Mouse (Mus musculus) neural tube, postnatal 0 days (tissue): ENCODE measurements around the gene Smyd1. TPM values are rescaled to one million over a fixed set of nuclear protein-coding genes. Genes with fewer than 3 reads are reported as not detected.

ENCODE experiments used
- microRNA-seq: library from miRNA; unstranded; fragments of <30 nt; microRNA quantifications from one replicate; pipeline ENCODE4, GENCODE M21; 2016
- polyA plus RNA-seq: library from polyadenylated mRNA; unstranded; fragments of >200 nt; fragmentation: Nextera tagmentation; extraction: Ambion mirVana; gene quantifications from 2 replicates; pipeline ENCODE4 v1.2.1, GENCODE M21; 2015

The Smyd1 gene
- polyA plus RNA-seq = 0.22 and 0.27 TPM in 2 replicates

DNA sequence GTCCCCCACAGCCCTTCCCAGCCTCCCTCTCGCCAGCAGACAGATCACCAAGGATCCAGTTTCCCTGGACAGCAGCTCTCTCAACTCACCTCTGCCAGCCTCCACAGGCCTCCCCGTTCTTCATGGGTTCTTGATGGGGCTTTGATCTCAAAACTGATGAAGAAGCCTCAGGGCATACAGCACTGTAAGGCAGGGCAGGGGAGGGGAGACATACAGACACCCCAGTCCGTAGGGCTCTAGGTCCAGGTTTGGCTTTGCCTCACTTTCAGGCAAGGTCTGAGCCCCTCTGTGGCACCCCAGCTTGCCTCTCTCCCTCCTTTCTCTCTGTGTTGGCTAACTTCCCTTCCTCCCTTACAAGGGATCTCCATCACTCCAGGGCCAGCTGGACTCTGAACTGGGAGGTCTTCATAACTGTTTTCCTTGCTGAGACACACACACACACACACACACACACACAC lies at the start of gene Smyd1:
Smyd1 (minus strand) TSS at position 408 of the 458 bp plus-strand sequence.

DNA sequence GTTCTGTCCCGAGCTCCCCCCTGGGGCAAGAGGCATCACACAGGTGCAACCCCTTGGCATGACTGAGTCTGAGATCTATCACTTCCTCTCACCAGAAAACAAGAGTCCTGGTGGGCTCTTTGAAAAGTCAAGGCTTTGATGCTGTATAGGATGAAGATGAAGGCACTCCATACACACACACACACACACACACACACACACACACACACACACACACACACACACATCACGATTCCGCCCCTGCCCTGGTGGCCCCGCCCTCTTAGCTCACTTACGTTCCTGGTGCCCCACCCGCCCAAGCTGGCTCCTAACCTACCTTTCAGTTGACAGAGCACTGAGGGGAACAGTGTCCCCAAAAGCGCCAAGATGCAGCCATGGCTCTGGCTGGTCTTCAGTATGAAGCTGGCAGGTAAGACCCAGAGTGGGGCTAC lies 473 bp upstream of the Smyd1 start, which contains the start of gene Cd8b1:
Cd8b1 (plus strand) TSS at position 298 of the 431 bp plus-strand sequence.

DNA sequence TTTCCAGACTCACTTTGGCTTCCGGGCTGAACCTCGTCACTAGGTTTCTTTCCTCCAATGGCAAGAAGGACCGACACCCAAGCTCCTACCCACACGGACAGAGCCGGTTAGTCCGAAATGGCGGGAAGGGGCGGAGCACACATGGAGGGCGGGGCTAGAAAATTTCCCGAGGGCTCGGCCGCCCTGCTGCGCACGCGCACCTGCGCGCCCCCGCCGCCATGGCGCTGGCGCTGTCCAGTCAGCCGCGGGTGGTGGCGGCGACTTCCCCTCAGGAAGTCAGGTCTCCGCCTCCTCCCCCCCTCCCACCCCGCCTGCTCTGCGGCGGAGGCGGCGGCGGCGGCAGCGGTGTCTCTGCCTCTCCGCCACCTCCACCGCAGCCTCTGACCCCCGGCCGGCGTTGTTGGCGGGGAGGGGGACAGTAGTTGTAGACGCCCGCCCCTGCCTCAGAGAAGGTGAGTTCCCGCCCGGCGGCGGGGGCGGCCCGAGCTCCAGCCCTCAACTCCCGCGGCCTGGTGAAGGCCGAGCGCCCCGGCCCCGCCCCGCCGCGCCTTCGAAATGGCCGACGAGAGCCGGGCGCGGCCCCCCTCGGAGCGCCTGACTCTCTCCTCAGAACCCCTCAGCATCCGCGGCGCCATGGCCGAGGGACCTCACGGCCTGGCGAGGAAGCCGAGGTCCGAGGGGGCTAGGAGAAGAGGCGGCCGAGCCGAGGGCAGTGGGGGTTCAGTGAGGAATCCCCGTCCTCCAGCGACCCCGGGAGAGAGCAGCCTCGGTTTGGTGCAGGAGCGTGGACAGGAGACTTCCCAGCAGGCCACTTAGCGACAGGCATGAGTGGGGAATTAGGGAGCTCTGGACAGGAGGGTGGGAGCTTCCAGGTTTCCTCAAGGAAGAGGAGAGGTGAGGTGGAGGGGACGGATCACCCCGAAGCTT lies 50.4 kb downstream of the Smyd1 start, which contains the start of gene Krcc1:
Krcc1 (plus strand) TSS at position 289 of the 927 bp plus-strand sequence.

DNA sequence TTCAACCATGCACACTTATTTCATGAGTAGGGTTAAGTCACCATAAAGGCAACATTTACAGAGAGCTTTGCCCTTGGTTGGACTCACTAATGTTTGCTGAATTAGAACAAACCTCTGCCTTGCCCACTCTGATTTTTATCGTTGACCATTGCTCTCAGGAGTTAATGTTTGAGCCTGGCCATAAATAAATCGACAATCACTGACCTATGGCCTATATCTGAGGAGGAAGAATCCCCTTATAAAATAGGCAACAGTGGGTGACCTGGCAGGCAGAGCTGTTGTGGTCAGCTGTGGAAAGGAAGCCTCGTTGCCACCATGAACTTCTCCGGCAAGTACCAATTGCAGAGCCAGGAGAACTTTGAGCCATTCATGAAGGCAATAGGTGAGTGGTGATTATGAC lies 122.4 kb downstream of the Smyd1 start, which contains the start of gene Fabp1:
Fabp1 (plus strand) TSS at position 216 of the 400 bp plus-strand sequence.

Small RNA genes lying within 50 kb of the gene (microRNA-seq; reads per million reads assigned to microRNA genes)
- gene Mir8112 = 13.1 reads per million, percentile 23 among the genes with 10 or more reads in this experiment

Other genes with a start within 250 kb of the Smyd1 start
- gene Thnsl2, start 177.8 kb downstream of the Smyd1 start, polyA plus RNA-seq = 7.3 and 7.8 TPM in 2 replicates
- gene Fabp1, start 122.4 kb downstream of the Smyd1 start, polyA plus RNA-seq = 0.50 and 1.9 TPM in 2 replicates
- 19.3 and 23.3 TPM in 2 replicates for gene Krcc1, start 50.6 kb downstream of the Smyd1 start, polyA plus RNA-seq
- gene Cd8b1, start 555 bp upstream of the Smyd1 start, polyA plus RNA-seq = 0.15 and 0.17 TPM in 2 replicates
- not detected in 2 replicates for gene Cd8a, start 51.2 kb upstream of the Smyd1 start, polyA plus RNA-seq
- 8.9 and 10.3 TPM in 2 replicates for gene Rmnd5a, start 118.4 kb upstream of the Smyd1 start, polyA plus RNA-seq
- 27.2 and 31.5 TPM in 2 replicates for gene Rnf103, start 171.7 kb upstream of the Smyd1 start, polyA plus RNA-seq
- 55.7 and 56.9 TPM in 2 replicates for gene Chmp3, start 221.6 kb upstream of the Smyd1 start, polyA plus RNA-seq